Mouse (Mus musculus): ENCODE results near the gene Ryr1.
"Not testable (repeated sequence)": the region's sequence is repeated elsewhere in the genome, so short reads cannot be mapped to it uniquely, and the experiment has no call there.

Gene Ryr1

DNA sequence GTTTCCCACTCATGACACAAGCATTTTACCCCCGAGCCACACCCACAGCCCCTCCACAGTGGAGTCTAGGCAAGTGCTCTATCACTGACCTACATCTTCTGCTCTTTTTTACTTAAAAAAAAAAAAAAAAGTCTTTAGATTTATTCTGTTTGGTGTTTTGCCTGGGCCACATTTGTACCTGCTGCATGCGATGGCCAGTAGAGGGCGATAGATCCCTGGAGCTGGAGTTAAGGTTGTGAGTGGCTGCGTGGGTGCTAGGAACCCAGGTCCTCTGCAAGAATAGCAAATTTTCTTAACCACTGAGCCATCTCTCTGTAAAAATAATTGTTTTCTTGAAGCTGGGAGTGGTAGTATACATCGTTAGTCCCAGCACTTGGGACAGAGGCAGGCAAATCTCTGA, 133.4 kb downstream of the Ryr1 start:
- DNase-seq (ENCODE audit: low spot score in 2 of 2) = peak in 1 of 2 experiments; percentile 27

DNA sequence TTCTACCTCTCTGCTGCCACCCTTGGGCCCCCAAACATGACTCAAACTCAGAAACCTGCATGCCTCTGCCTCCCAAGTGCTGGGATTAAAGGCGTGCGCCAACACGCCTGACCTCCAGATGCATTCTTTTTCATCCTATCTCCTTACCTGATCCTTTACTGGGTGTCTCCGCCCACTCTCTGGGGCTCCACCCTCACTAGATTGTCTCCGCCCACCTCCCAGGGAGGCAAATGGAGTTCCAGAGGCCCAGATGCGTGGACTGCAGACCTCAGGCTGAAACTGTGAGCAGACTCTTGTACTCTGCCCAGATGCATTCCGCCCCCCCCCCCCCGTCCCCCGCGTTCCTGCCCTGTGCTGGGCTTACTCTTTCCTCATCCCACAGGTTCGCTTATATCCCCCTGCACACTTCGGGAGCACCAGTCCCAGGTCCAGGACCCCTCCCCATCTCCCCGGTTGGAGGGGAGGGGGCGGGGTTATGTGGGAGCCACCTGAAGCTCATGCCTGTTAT, 134.2 kb downstream of the Ryr1 start:
- no peak for DNase-seq (ENCODE audit: low spot score in 2 of 2)

- DNase-seq (ENCODE audit: low spot score in 2 of 2) = no peak
Measured at GRCm38 (mm10) chr7:28985207-28985606, 139.8 kb downstream of the Ryr1 start.

- DNase-seq (ENCODE audit: low spot score in 2 of 2) = no peak
Measured at GRCm38 (mm10) chr7:28984452-28984851, 140.5 kb downstream of the Ryr1 start.

DNA sequence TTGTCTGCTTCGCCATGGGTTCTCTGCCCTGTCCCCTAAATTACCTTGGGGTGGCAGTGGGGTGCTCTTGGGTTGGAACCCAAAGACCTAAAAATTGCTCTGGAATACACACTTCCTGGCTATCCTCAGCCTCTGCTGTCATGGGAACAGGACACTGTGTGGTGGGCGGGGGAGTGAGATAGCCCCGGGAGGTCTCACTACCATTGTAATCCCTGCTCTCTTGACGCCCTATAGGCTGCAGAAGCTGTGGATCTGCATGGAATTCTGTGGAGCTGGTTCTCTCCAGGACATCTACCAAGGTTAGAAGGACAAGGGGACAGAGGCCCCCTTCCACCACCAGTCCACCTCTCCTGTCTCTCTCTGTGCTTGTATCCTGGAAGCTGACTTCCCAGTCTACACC, 141.1 kb downstream of the Ryr1 start:
- DNase-seq (ENCODE audit: low spot score in 2 of 2) = no peak

DNA sequence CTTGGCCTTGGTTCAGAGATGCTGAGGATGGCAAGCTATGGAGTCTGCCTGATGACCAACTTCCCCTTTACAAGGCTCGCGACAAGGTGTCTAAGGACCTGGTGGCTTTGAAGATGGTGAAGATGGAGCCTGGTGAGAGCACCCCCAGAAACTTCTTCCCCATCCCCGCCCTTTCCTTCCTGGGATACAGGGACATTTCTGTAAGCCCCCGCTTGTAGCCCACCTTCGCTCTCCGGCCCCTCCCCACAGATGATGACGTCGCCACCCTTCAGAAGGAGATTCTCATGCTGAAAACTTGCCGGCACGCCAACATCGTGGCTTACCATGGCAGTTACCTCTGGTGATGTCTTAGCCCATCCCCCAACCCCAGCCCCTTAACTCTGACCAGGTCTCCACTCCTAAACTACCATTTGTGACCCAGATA, 141.8 kb downstream of the Ryr1 start:
- peak; percentile 57 to 61 for DNase-seq (ENCODE audit: low spot score in 2 of 2)

- DNase-seq (ENCODE audit: low spot score in 2 of 2) = peak; percentile 84 to 86
Measured at GRCm38 (mm10) chr7:28982274-28983013, 142.5 kb downstream of the Ryr1 start.

DNA sequence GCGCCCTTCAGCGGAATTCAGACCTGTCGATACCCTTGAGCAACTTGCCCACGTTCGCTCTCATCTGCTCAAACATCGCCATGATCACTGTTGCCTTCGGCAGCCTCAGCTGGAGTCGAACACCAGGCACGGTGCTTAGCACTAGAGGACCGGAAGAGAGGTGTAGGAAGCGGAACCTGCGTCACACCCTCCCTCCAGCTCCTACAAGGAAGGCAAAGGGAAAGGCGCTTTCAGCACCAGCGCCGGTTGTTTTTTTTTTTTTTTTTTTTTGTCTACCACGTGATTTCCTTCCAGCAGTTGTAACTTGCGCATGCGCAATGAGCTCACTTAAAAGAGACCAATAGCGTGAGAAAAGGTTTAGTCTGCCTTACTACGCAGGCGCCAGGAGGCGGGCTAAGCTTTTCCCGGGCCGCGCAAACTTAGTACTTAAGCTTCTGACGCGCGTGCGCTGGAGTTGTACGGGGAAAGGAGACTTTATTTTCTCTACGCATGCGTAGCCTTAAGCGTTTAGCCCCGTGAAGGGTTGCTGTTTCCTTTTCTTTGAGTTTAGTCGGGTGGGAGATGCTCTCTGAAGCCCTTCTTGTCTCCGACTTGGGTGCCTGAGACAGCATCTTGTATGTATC, 143.2 kb downstream of the Ryr1 start, which contains the start of the genes Eif3k and Map4k1:
TSS of gene Eif3k (minus strand) at position 214 of the 623 bp plus-strand sequence.
TSS of gene Map4k1 (plus strand) at position 400 of the 623 bp plus-strand sequence.
- DNase-seq (ENCODE audit: low spot score in 2 of 2) = peak; percentile 97

GRCm38 (mm10) chr7:28977556-28977955, 147.4 kb downstream of the Ryr1 start:
- DNase-seq (ENCODE audit: low spot score in 2 of 2) = no peak

DNA sequence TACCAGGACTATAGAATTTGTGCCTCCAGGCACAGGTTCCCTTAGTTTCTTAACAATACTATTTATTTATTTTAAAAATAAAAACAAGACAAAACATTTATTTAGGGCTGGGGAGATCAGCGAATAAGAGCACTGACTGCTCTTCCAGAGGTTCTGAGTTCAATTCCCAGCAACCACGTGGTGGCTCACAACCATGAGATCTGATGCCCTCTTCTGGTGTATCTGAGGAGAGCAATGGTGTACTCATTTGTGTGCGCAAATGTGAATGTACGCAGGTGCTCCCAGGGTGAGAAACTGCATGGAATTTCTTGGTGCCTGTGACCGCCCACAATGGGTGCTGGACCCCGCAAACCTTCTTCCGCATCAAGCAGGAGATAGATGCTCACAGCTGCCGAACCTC, 152.0 kb downstream of the Ryr1 start:
- no peak for DNase-seq (ENCODE audit: low spot score in 2 of 2)

DNA sequence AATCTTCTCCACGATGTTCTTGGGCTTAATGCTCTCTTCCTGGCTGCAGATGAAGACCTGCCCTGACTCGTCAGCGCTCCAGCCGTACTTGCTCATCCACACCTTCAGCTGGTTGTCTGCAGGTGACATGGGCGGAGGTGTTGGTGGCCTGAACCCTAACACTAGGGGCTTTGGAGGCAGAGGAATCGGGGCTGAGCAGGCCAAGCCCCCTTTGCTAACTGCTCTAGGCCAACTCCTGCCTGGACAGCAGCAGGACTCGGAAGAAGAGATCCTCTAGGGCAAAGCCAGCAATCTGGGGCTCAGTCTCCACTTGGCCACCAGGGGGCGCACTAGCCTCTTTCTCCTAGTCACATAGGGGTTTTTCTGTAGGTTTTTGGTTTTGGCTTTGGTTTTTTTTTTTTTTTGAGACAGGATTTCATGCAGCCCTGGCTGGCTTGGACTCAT, 152.4 kb downstream of the Ryr1 start:
- peak; percentile 63 to 89 for DNase-seq (ENCODE audit: low spot score in 2 of 2)

GRCm38 (mm10) chr7:28971770-28972269, 153.2 kb downstream of the Ryr1 start:
- no peak for DNase-seq (ENCODE audit: low spot score in 2 of 2)

GRCm38 (mm10) chr7:28971029-28971428, 153.9 kb downstream of the Ryr1 start:
- DNase-seq (ENCODE audit: low spot score in 2 of 2) = no peak

GRCm38 (mm10) chr7:28969672-28970394, 155.1 kb downstream of the Ryr1 start:
- no peak for DNase-seq (ENCODE audit: low spot score in 2 of 2)

GRCm38 (mm10) chr7:28969271-28969670, 155.7 kb downstream of the Ryr1 start:
- DNase-seq (ENCODE audit: low spot score in 2 of 2) = no peak

GRCm38 (mm10) chr7:28968120-28968519, 156.9 kb downstream of the Ryr1 start:
- not testable (repeated sequence) for DNase-seq (ENCODE audit: low spot score in 2 of 2)

GRCm38 (mm10) chr7:28966751-28967505, 158.1 kb downstream of the Ryr1 start:
- DNase-seq (ENCODE audit: low spot score in 2 of 2) = no peak

DNA sequence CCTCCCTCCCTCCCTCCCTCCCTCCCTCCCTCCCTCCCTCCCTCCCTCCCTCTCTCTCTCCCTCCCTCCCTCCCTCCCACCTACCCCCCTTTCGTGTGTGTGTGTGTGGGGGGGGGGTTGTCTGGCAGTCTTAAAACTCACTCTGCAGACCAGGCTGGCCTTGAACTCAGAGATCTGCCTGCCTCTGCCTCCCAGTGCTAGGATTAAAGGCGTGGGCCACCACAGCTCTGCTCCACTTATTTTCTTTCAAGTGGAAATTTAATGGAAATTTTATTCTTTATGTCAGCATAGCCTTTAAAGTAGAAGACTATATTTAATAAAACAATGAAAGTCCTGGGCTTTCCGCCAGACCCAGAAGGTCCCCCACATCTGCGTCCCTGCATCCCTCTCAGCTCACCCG, 158.8 kb downstream of the Ryr1 start:
- no peak for DNase-seq (ENCODE audit: low spot score in 2 of 2)

DNA sequence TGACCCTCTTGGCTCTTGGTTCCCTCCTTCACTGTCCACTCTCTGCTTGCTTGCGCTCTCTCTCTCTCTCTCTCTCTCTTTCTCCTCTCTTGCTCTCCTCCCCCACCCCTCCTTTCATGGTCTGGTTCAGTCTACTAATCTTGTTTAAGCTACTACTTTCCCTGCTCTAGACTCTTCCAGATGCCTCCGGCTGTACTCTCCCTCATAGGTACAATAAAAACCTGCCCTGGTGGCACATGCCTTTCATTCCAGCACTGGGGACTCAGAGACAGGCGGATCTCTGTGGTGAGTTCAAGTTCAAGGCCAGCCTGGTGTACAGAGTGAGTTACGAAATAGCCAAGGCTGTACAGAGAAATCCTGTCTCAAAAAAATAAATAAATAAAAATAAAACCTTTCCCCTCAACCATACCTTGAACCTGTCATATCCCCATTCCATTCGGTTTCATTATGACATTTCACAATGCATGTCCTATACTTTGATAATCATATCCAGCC, 159.6 kb downstream of the Ryr1 start:
- DNase-seq (ENCODE audit: low spot score in 2 of 2) = no peak

GRCm38 (mm10) chr7:28963399-28963923, 161.5 kb downstream of the Ryr1 start:
- DNase-seq (ENCODE audit: low spot score in 2 of 2) = no peak

Measured in thymus, postnatal 10 days (tissue).